Mouse (Mus musculus) heart, adult 2 months (tissue): ENCODE measurements around the gene AW549877.

Experiments used
- CTCF ChIP-seq: fragments of 200-600 bp; IDR thresholded peaks from 2 replicates; pipeline ENCODE4 v1.8.1; 2022; ENCODE audit warnings: antibody characterized with exemption, mild to moderate bottlenecking, moderate library complexity
- POLR2A ChIP-seq: fragments of 200-500 bp; IDR thresholded peaks from 2 replicates; pipeline ENCODE4 v1.6.1; 2011; ENCODE audit warnings: mild to moderate bottlenecking, low read depth, low read length, control low read depth; ENCODE audit not compliant: insufficient read depth

- peak; percentile 81 for TF ChIP-seq CTCF
- no peak for TF ChIP-seq POLR2A
These were observed 7.6 kb downstream of the AW549877 start for GRCm38 (mm10) chr15:3987981-3988380.
